Mouse (Mus musculus) CD4-positive, CD25-positive, alpha-beta regulatory T cell (primary cell): ENCODE results near the gene Wdr37. TPM values are rescaled to one million over a fixed set of nuclear protein-coding genes. Genes with fewer than 3 reads are reported as not detected.

Experiments
- polyA plus RNA-seq: library from polyadenylated mRNA; unstranded; fragments of 100-300 nt; shearing (Covaris generic); gene quantifications from one replicate; pipeline ENCODE4 v1.2.1, GENCODE M21; 2017

Wdr37 gene
- polyA plus RNA-seq: 36.4 TPM

DNA sequence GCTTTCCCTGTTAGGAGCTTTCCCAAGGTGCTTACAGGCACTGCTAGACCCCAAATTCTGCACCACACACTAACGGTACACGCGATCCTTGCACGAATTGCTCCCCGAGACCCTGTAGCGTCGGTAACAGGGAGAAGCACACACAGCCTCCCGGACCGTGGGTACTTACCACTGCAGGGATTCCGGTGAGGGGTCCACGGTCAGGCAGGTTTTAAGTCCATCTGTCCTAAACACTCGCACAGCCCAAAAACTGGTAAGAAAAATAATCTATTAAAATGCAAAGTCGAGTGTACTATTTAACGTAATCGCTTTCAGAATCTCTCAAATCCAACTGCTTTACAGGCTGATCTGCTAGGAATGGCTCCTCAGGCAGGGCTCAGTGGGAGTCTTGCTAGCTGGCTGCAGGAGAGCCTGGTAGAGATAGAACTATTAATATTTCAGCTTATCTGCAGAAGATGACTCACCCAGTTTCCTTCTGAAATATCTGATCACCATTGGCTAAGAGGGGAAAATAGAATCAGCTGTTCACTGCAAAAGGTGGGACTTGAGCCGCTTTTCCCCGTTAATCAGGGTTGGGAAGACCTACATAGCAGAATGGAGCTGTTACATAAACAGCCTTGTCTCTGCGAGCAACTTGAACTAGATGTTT is at the start of gene Wdr37:
Gene Wdr37, minus strand, starts transcription at position 596 of the 649 bp plus-strand sequence.

DNA sequence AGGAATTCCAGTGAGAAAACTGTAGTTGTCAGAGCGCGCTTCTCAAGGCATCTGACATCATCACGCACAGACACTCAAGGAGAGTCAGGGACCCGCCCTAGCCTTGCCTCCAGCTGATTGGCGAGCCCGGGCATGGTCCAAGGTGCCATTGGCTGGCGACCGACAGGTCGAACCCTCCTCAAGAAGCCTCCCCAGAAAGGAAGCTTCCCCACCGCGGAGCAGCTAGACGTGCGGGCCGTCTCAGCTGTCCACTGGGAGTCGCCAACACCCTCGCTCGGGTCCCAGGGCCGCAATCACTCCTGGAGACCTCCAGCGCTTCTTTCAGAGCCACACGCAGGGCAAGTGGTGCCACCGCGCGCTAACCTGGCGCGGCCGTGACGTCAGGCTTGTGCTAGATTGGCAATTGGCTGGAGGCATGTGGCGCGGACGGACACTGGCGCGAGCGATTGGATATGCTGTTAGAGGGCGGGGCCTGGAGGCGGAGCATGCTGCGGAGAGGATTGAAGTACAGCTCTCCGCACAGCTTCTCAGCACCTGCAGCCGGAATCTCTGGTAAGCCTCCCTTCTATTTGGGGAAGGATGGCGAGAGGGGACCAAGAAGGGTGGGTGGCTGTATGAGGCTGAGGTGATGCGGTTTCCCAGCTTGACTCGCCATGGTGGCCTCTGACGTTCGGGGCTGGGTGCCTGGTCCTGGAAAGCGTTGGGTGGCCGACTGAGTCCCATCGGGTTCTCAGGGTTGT is 13.9 kb upstream of the Wdr37 start, which contains the start of gene Idi1:
Gene Idi1, plus strand, starts transcription at position 57 of the 740 bp plus-strand sequence.

Other genes starting within 250 kb of the Wdr37 start
- 29.6 TPM for gene Idi1, start 13.6 kb upstream of the Wdr37 start, polyA plus RNA-seq
- gene Gm9745, start 76.3 kb upstream of the Wdr37 start, polyA plus RNA-seq: not detected
- gene Idi2, start 81.0 kb upstream of the Wdr37 start, polyA plus RNA-seq: not detected
- 97.6 TPM for gene Gtpbp4, start 124.2 kb upstream of the Wdr37 start, polyA plus RNA-seq
- gene Larp4b, start 222.0 kb upstream of the Wdr37 start, polyA plus RNA-seq: 63.6 TPM